Mouse (Mus musculus) adrenal gland, postnatal 10 days (tissue): Measurements from ENCODE around the gene Kras. TPM values are rescaled to one million over a fixed set of nuclear protein-coding genes. Genes with fewer than 3 reads are reported as not detected.
A peak's percentile ranks its signal among the peaks of the same experiment; 100 is the strongest.

Experiments used
- DNase-seq: peaks from one replicate; pipeline ENCODE4 v3.0.0; 2021; ENCODE audit warnings: mixed read lengths
- total RNA-seq, 2 experiments: library from RNA; stranded (reverse); gene quantifications; 2 replicates each; pipeline ENCODE4 v1.2.3; 2021

Gene Kras
- total RNA-seq, 2 experiments from 2014 or later = 44.5 to 47.7 TPM

GRCm38 (mm10) chr6:145249291-145250184, 501 bp downstream of the Kras start:
- peak; percentile 73 for DNase-seq

DNA sequence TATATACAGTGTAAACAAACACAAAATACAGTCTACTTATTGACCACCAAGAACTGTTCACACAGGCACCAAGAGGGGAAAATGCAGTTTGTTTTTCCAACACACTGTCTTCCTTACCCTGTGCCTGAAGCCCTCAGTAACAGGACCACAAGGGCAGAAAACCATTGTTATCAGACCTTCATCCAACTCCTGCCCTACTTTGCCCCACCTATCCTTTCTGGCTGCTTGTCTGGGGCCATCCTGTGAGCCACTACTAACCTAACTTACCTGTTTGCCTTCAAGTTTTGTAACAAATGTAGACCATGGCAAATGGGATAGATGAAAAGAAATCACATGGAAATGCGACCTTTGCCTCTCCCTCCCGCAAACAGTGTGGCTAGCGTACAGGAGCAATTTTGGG, 2.2 kb downstream of the Kras start:
- no peak for DNase-seq

- no peak for DNase-seq
Measured at GRCm38 (mm10) chr6:145246841-145247240, 3.2 kb downstream of the Kras start.

DNA sequence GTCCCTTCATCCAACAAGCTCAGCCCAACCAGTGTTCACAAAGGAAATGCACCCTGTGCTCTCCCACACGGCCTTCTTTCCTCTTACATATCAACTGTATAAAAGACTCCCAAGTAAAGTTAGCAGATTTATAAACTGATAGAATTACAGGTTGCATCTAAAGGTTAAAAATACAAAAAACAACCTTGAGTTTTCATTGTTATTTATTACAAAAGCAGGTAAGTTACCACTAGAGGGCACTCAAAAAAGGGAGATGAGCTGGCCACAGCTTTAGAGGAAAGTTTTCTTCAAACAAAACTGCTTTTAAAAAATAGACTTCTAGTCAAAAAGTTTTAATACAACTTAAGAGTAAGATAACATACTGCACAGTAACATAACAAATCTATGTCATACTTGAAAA, 7.5 kb downstream of the Kras start:
- DNase-seq = no peak

GRCm38 (mm10) chr6:145240285-145240684, 9.8 kb downstream of the Kras start:
- DNase-seq = no peak

DNA sequence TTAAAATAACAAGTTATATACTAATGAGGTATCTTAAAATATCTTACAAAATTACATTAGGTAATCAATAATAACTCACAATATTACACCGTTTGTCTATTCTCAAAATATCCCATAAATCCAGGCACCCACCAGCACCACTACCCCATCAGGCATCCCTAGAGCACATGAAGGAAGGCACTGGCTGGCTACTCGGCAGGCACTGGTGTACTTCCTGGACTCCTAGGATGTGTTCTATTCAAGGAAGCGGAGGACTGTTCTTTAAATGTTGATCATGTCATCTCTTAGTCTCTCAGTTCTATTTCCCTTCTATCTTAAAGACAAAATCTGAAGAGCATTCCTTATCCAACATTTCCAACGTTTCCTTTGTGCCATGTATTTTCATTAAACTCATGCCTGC, 12.9 kb downstream of the Kras start:
- no peak for DNase-seq

DNA sequence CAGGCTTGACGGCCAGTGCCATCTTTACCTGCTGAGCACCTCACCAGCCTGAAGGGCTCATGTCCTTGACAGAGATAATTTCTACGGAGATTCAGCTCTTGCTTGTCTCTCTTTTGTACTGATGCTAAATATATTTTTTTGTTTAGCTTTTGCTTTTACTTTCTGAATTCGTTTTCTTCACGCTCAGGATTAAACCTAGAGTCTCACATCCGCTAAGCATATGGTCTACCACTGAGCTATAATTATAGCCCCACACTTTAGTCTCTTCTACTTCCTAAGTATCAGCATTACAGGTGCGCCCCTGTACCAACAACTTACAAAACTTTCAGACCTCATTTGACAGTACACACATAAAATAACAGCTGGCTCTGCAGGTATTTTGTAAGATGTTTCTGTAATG, 14.7 kb downstream of the Kras start:
- no peak for DNase-seq

- no peak for DNase-seq
Measured at GRCm38 (mm10) chr6:145234391-145234790, 15.6 kb downstream of the Kras start.

GRCm38 (mm10) chr6:145226296-145226695, 23.7 kb downstream of the Kras start:
- DNase-seq = peak; percentile 49

GRCm38 (mm10) chr6:145224246-145224645, 25.8 kb downstream of the Kras start:
- no peak for DNase-seq

GRCm38 (mm10) chr6:145215826-145216225, 34.2 kb downstream of the Kras start:
- DNase-seq = no peak

DNA sequence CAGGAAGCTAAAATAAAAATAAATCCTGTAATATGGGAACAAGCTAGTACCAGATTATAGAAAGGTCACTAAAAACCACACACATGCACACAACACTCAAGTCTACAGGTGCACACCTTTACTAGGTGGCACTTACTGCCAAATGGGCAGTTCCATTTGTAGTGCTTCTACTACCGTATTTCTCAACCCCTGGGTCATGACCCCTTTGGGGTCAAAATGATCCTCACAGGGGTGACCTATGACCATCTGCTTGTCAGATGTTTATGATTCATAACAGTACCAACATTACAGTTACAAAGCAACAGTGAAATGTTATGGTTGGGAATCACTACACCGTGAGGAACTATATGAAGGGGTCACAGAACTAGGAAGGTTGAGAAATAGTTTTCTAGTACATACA, 36.1 kb downstream of the Kras start:
- DNase-seq = no peak

DNA sequence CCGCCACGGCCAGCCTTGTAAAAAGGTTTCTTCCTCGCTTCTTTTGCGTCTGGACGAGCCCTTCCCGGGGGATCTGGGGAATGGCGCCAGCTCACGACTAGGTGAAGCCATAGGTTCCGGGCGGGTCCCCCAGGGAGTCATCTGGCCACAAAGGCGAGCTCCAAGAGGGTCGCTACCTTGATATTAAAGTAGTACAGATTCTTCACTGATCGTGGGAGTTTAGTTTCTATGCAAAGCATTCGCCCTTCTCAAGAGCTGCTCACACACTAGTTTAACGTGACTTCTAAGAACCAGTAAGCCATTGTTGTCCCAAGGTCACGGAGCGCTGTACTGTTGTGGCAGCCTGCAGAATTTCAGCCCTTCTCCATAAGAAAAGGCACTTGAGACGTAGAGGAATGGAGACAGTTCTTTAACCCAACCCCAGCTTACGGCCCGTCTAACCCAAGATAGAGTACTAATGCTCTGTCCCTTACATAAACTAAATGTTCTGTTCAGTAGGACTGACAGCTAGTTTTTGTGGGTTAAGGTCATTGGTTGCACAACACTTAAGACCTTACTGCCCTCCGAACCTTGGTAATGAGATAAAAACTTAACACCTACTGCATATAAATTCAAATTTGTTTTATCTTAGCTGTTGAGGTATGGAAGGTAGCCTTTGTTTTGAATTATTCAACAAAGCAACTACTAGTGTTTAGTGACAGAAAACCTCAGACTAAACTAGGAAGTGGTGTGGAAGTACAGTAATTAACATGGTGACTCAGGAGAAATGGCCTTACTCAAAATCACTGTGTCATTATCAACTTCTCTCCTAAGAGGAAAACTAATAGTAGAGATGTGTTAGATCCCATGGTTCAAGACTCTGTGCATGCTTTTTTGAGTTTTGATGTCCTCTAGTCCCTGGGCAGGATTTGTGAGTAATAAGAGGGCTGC, 38.4 kb downstream of the Kras start:
- peak; percentile 32 for DNase-seq

DNA sequence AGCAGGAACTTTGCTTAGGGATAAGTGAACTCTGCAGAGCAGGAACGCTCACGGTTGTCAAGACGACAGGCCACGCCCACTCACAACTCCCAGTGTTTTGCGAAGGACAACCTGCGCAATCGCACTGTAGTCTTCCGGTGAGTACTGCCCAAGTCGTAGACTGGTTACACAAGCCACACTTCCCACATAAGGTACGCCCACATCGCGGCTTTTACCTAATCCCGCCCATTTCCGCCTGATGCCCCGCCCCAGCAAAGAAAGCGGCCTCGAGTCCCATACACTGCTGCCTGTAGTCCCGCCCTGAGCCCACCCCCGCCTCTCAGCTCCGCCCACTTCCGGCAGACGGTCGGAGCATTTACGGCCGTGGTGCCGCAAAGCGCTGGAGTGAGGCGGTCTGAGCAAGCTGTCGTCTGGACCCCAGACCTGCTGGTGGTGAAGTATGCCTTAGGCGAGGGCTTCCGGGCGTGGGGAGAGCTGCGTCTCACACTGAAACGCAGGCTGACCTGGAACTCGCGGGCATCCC, 39.2 kb downstream of the Kras start, which contains the start of the genes Casc1 and Etfrf1:
Gene Casc1 (minus strand): TSS at position 190 of the 523 bp plus-strand sequence.
Gene Etfrf1 (plus strand): TSS at position 319 of the 523 bp plus-strand sequence.
- peak; percentile 97 for DNase-seq

DNA sequence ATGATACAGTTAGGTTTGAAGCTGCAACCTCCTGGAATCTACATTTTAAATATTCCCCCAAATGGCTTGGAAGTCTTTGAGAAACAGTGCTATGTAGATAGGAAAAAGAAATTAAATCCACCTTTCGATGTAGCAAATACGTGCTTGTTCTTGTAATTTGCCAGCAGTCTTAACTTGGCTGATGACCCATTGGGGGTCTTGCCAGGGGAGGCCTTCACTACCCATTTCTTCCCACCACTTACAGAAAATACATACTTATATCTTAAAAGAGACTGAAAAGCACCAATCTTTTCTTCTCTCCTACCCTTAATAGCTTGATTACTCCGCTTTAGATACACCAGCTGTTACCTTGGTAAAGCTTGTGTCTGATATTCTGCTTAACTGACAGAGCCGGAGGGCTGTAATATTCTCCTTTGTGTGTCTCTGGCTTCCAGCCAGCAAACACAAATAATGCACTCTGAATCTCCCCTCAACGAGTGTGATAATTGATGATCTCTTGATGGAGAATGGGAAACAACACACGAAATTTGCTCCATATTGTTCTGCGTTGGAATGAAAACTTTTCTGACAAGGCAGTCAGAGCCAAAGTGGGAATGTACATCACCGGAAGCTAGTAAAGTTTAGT, 39.9 kb downstream of the Kras start:
- no peak for DNase-seq

DNA sequence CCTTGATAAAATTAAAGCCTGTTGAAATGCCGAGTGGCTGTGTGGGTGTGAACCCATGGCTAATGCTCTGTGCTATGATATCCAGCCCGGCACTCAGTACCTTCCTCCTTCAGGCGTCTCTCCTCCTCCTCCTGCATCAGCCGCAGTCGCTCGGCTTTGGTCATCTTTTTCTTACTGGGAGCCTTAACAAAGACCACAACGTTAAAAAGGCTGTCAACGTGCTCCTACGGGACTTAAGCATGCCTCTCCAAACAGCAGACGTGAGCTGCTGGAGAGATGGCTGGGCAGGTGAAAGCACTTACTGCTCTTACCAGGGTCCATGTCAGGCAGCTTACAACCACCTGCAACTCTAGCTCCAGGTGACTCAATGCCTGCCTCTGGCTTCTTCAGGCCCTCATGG, 44.9 kb downstream of the Kras start:
- no peak for DNase-seq

GRCm38 (mm10) chr6:145204440-145204839, 45.6 kb downstream of the Kras start:
- no peak for DNase-seq

DNA sequence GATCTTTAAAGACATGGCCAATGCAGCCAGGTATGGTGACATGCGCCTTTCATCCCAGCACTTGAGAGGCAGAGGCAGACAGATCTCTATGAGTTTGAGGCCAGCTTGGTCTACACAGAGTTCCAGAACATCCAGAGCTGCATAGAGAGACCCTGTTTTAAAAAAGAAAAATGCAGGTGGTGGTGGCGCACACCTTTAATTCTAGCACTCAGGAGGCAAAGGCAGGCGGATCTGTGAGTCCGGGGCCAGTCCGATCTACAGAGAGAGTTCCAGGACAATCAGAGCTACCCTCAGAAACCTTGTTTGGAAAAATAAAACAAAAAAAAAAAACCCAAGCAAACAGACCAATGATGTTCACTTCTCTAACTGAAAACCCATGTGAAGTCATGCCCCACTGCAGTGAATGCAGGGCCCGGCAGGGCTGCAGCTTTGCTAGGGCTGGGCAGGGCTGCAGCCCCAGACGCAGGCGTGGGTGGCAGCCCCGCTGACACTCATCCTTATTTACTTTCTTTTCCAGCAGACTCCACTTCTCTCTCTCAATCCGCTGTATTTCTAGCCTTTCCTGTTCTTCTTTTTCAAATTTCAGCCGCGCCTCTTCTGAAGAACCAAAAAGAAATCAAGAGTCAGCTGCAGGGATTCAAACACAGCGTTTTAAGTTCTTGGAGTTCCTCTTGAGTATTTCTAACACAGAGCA, 47.5 kb downstream of the Kras start:
- DNase-seq = no peak

DNA sequence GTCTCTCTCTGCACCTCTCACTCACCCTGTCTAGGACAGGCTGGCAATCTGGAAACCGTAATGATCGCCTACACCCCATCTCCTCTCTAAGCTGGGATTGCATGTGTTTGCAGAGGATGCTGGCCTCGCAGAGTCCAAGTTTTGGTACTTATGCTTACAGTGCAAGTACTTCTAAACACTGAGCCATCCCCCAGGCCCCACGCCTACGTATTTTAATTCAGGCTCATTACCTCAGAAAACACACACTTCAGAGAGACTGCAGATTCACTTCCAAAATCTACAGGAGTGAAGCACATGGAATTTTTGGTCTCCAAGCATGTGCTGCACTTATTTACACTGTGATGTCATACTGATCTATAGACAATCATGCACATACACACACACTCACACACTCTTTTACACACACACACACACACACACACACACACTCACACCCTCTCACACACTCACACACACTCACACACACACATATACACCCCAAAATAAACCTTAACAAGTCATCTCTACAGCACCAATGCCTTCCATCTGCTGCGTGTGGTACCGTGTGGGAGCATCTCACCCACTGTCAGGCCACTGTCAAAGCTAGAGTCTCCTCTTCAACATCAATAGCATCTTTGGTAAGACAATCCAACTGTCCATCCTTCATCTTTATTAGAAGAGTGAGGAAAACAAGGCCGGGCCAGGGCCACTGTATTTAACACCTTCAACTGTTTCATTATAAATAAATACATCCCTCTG, 51.9 kb downstream of the Kras start:
- no peak for DNase-seq

DNA sequence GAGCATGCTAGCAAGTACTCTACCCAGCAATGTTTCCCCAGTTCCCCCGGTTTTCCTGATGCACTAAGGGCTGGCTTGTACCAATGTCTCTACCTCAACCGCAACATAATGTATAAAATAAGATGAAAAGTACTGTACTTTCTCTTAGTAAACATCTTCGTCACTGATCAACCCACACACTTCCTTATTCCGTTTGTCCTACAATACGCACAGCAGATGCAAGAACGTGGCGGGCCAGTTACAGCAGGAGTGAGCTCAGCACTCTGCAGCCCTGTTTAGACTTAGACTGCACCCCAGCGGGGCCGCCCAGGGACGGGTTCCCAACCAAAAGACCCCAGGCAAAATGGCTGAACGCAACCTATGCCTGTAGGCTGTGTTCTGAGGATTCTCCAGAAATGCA, 56.6 kb downstream of the Kras start:
- DNase-seq = no peak

DNA sequence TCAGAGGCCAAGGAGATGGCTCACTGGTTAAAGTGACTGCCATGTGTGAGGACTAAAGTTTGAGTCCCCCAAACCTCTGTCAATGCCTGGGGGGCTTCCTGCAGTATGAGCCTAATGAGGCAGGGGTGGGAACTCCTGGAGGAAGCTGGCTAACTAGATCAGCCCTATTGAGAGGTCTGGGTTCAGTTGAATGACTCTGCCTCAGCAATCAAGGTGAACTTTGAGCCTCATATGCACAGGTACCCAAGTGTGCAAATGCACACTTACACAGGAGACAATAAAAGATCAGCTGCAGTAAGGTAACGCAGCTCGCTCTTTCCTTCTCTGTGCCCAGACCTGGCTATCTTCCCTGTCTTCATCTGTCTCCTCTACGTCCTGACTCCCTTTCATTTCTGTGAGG, 57.0 kb downstream of the Kras start:
- DNase-seq = no peak
